Mouse (Mus musculus) adrenal gland, postnatal 36 days (tissue): ENCODE measurements around the gene Eif5. TPM values are rescaled to one million over a fixed set of nuclear protein-coding genes. Genes with fewer than 3 reads are reported as not detected.
"Not testable (repeated sequence)": the region's sequence is repeated elsewhere in the genome, so short reads cannot be mapped to it uniquely, and the experiment has no call there.

Experiments used
- DNase-seq, 2 experiments: peaks; one replicate each; pipeline ENCODE4 v3.0.0; 2021; ENCODE audit warnings: mixed read lengths in 1 of 2
- total RNA-seq, 2 experiments: library from RNA; stranded (reverse); gene quantifications; 2 replicates each; pipeline ENCODE4 v1.2.3; 2021

Eif5 gene
- total RNA-seq, 2 experiments from 2014 or later: 309 to 376 TPM

DNA sequence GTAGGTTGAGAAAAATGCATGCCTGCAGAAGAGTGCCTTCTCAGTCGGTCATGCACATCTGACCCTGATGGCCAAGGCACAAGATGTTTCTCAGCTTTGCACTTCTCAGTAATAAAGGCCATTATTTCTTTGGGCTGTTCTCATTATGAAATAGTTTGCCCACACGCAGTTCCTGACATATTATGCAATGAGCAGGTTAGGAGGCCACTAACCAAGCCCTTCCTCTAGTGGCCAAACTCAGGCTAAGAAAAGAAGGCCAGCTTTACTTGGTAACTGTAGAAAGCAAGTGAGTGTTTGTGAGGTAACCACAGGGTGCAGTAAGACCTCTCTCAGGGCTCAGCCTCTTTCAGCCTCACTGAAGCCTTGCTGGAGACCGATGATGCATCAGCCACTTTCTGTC, 12.9 kb upstream of the Eif5 start:
- DNase-seq: no peak

DNA sequence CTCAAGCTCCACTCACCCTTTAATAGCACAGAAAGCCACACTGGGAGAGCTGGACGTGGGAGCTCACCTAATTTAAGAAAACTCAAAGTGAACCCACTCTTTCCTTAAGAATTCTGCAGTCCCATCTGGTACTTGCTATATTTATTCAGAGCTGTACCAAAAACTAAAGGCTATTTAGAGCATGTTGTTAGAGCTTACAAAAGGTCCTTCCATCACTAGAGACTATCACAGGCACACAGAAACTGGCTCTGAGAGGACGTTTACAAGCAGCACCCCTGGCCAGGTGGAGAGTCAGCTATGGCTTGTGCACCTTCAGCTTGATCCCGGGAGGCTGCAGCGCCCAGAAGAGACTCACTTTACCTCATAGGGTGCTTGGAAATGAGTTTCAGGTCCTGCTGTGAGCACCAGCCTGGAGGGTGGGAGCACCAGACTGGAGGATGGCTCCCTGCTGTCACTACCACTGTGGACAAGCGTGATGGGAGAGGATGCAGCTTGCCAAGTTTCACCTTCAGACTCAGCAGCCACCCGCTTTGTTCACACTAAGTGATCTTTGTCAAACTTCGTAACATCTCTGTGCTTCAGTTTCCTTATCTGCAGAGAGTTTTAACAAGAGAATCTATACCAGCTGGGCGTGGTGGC, 10.1 kb upstream of the Eif5 start:
- DNase-seq: no peak

DNA sequence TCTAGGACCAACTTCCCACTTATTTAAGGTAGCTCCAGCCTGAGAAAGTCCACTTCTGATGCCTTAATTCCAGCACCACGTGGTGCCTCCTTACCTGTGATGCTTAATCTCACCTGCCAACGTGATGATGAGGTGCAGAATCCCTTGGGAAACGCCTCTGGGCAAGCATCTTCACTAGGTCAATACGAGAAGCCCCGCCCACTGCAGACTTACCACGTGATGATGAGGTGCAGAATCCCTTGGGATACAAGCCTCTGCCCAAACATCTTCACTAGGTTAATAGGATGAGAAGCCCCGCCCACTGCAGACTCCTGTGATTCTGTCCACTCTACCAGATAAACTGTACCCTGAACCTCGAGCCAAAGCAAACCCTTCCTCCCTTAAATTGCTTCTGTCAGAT, 8.6 kb upstream of the Eif5 start:
- no peak for DNase-seq

DNA sequence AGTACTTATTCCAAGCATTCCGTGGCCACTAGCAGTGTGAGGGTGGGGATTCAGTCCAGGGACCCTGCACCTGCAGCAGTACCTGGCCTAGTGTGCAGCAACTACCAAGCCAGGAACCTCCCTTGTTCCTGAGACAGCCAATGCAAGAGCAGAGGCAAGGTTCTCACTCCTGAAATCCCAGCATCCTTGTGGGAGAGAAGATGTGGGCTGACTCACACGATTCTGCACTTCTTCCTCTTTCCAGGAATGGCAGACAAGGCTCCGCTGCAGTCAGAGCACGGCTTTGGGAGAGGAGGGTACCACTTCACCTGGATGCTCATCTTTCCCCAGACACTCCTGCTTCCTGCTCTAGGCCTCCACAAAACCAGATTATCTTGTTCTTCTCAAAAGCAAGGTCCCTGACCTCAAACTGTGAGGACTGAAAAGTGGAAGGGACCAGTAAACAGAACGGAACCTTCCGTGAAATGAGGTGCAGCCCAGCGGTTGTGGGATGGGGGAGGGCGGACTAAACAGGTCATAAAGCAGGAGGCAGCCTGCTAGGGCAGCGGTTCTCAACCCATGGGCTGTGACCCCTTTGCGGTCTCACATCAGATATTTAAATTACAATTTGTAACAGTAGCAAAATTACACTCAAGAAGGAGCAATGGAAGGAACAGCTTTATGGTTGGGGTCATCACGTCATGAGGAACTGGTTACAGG, 4.6 kb upstream of the Eif5 start:
- DNase-seq: no peak

DNA sequence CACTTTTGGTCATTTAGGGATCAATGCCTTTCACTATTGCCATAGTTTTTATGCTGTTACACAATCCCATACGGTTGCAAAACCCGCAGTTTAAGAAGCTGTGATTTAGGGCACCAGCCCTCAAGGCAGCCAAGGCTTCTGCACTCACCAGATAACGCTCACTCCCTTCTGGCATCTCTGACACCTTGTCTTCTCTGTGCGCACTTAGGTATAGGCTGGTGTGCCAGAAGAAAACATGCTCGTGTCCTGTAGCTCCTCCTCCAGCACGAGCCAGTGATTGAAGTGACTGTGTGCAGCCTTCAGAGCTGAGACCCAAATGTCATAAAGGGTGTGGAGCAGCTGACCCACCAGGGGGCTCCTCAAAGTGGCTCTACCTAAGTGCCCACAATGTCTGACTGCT, 2.5 kb upstream of the Eif5 start:
- DNase-seq: peak; percentile 35

DNA sequence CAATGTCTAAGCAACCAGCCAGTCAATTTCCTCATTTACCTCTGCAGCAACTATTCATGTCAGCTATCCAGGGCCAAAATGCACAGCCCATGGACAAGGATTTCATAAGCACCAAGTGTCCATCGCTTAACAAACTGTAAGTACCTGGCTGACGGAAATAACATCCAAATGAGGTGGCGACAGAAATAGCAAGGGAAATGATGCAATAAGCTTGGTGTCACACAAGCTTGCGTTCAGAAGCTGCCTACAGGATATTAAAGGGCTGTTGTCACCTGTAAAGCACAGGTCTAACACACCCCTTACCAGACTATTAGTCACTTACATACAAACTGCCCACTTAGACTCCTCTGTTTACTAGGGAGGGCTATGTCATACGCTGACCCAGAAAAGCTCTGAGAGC, 2.1 kb upstream of the Eif5 start:
- no peak for DNase-seq

GRCm38 (mm10) chr12:111536746-111537145, 1.1 kb upstream of the Eif5 start:
- no peak for DNase-seq

- peak; percentile 44 to 61 for DNase-seq
Measured at GRCm38 (mm10) chr12:111537341-111537740, 475 bp upstream of the Eif5 start.

GRCm38 (mm10) chr12:111538292-111539040, 650 bp downstream of the Eif5 start:
- peak; percentile 92 to 94 for DNase-seq

- DNase-seq: no peak
Measured at GRCm38 (mm10) chr12:111539041-111539345, 1.2 kb downstream of the Eif5 start.

DNA sequence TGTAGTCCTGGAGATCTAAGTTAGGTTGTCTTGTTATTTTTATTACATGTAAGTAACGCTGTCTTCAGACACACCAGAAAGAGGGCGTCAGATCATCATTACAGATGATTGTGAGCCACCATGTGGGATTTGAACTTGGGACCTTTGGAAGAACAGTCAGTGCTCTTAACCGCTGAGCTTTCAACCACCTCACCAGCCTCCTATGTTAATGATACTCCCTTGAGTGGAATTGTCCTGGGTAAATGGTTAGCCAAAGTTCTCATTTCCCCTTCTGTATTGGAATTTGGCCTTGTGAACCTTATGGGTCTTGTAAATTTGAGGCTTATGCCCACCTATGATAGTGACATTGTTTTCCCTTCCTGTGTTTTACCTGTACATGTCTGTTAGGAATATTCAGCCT, 9.3 kb downstream of the Eif5 start:
- no peak for DNase-seq

- DNase-seq: no peak
Measured at GRCm38 (mm10) chr12:111548555-111549289, 10.9 kb downstream of the Eif5 start.

DNA sequence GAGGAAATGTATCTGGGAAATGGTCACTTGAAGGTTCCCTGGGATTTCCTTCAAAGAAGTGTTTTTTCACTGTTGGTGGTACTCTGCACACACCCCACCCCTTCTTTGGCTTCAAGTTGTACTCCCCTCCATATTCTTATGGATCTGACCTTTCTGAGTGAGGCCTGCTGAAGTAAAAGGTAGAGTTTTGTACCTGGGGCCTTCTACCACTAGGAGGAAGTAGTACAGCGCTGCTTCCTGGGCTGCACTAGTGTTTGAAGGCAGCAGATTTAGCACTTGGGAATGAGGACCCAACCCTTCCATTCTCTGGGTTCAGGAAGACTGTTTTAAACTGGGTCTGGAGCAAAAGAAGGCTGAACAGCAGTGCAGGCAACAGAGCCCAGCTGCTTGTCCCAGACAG, 12.9 kb downstream of the Eif5 start:
- DNase-seq: no peak

DNA sequence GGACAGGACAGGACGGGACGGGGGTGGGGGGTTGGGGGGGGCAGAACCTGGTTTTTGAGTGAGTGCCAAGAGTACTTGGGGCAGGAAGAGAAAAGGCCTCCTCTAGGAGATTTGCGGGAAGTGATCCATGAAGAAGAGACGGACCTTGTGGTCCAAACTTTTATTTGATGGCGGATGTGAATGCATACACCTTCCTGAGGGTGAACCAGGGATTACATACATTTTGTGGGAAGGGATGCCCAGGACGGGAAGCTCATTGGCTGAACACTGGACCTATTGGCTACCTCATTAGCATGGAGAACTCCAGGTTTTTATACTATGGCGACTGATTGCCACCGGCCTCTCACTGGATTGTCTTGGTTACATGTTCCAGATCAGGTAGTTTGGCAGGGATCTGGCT, 14.5 kb downstream of the Eif5 start:
- DNase-seq: no peak

GRCm38 (mm10) chr12:111555357-111555756, 17.5 kb downstream of the Eif5 start:
- DNase-seq: no peak

- DNase-seq: not testable (repeated sequence)
Measured at GRCm38 (mm10) chr12:111555893-111556292, 18.1 kb downstream of the Eif5 start.

DNA sequence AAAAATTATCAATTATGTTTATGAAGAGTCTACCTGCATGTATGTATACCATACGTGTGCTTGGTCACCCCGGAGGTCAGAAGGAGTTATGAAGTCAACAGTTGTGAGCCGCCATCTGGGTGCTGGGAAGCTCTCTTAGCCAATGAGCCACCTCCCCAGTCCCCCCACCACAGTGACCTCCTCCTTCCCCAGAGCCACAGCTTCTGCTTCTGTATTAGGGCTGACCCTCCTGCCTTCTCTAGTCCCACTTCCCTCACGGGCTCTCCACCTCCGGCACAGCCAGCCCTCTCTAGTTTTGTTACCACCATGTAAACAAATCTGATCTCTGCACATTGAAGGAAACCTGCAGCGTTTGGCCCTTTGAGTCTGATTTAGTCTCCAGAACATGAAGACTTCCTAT, 19.7 kb downstream of the Eif5 start:
- DNase-seq: no peak

- no peak for DNase-seq
Measured at GRCm38 (mm10) chr12:111558655-111559054, 20.8 kb downstream of the Eif5 start.

GRCm38 (mm10) chr12:111559647-111560258, 21.9 kb downstream of the Eif5 start:
- DNase-seq: no peak

DNA sequence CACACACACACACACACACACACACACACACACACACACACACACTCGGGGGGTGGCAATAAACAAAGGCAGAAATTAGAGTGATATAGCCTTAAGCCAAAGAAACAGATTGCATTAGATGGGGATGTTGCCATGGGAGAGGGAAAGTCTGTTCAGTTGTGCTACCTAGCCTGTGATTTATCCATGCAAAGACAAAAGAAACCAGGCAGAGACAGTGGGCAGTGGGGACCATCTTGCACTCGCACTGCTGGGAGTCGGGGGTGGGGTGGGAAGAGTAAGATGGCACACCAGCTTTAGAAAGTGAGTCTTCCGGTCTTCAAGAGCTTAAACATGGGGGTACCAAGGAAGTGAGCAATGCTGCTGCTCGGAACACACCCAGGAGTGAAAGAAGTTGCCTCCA, 22.5 kb downstream of the Eif5 start:
- no peak for DNase-seq

GRCm38 (mm10) chr12:111562276-111562814, 24.5 kb downstream of the Eif5 start:
- DNase-seq: no peak

- DNase-seq: no peak
Measured at GRCm38 (mm10) chr12:111563076-111563629, 25.3 kb downstream of the Eif5 start.
